Mouse (Mus musculus): ENCODE measurements around the gene Itpk1.

DNA sequence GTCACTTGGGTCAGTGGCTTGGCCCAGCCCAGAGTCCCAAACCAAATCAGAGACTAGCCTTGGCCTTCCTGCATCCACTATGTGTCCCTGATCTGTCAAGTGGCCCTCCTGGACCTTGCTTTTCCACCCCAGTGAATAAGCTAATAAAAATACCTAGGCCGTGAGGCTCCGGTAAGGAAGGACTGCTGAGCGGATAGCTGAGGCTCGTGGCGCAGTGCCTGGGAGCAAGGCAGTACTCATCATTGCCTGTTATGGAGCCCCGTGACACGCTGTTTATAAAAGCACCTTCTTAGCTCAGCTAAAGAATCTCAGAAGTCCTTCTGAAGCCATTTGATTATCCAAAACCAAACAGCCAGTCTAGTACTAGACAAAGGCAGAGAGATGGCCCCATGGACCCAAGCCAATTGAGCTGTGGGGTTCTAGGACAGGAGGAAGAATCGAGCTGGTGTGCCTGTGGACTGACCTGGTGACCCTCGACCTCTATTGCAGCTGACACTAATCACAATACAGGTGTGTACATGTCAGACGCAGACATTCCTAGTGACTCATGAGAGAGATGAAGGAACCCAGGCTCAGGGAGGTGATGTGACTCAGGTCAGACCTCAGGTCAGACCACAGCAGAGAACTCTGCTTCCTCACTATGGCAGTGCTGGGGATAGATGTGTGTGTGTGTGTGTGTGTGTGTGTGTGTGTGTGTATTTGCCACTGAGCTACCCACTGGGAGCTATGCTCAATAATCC lies 127.9 kb downstream of the Itpk1 start:
- no peak for TF ChIP-seq CTCF (IDR thresholded peaks at IDR 0.05; ENCODE audit: control insufficient read depth, insufficient read depth, insufficient read length)
- no peak for TF ChIP-seq FOSL1 (IDR thresholded peaks at IDR 0.05; ENCODE audit: insufficient read depth, low read length, poor library complexity, severe bottlenecking)

All from C2C12 (cell line).